Mouse (Mus musculus) urinary bladder, adult 2 months (tissue): Measurements from ENCODE around the gene Tank. TPM values are rescaled to one million over a fixed set of nuclear protein-coding genes. Genes with fewer than 3 reads are reported as not detected.
A peak's percentile ranks its signal among the peaks of the same experiment; 100 is the strongest.

Experiments
- DNase-seq: peaks from one replicate; pipeline ENCODE4 v3.0.0; 2022; ENCODE audit warnings: low spot score
- polyA plus RNA-seq: library from polyadenylated mRNA; depleted of rRNA; stranded (reverse); fragments of >200 nt; gene quantifications from 2 replicates; pipeline ENCODE4 v1.2.3, GENCODE M21; 2012; rRNA removed

The Tank gene
- polyA plus RNA-seq, 1 experiment, result 40.8 TPM

DNA sequence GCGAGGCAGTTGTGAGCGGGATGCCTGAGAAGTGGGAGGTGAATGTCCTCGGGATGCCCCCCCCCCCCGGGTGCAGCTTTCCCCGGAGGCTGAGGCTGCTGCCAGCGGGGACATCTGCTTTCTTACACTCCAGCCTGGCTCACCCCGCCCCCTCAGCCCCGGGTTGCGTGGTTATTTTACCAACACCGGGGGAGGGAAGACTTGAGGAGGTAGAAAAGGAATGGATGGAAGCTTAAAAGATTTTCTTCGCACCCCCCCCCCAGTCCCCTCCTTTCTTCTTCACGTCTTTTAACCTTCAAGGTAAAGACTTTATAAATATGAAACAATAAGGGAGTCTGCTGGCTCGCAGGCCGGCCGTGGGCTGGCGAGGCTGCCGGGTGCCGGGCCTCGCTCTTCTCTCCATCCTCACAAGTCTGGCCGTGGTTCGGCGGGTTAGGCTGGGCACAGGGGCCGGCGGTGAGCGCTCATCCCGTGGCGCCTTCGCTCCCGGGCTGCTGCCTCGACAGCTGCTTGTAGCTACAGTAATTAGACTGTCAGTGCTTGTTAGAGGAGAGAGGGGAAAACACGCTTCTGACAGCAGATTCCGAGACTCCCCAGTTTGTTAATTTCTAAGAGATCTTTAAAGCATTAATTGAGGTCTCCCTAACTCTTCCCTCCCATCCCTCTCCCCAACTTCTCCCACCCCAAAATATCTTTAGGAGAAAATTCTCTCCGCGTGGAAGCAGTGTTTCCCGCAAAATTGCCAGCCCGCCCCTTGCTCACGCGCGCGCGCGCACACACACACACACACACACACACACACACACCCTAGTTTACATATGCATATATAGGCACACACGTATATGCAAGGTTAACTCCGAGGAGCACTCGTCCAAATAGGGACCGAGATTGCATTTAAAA lies 77.2 kb downstream of the Tank start:
- DNase-seq, result peak; percentile 22

DNA sequence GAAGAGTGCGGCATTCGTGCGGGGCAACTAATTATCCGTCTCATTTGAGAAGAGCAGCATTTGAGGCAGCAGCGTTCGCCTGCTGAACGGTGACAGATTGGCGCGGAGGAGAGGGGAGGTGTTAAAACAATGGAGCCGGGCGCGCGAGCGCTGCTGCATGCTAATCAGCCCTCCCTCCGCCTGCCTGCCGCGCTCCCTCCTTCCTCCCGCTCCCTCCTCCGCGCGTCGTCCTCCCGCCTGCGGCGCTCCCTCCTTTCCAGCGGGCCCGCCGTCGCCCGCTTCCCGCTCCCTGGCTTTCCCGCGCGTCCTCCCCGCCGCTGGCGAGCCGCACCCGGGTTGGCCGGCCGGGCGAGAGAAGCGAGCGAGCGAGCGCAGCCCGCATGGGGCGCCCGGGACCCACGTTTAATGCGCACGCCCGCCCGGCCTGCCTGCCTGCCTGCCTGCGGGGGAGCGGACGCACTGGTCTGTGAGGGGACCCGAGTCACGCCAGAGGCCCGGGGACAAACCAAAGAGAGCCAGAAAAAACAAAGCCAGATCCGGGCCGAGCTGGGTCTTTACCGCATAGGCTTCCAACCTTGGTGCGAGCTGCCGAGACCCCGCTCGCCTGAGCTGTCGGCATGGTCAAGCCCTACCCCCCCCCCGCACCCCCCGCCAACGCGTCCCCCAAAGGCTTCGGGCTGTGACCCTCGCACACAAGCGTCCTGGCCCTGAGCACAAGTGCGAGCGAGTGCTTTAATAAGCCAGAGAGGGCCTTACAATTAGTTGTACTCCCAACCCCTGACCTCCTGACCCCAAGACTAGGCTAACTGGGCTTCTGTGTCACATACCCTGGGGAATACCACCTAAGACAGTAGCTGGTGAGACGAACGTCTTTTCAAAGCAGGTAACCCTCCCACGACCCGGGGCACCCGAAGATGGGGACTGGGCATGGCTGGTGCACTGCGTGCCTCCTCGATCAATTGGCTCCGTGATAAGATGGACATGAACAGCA lies 78.3 kb downstream of the Tank start:
- DNase-seq, result peak; percentile 45

DNA sequence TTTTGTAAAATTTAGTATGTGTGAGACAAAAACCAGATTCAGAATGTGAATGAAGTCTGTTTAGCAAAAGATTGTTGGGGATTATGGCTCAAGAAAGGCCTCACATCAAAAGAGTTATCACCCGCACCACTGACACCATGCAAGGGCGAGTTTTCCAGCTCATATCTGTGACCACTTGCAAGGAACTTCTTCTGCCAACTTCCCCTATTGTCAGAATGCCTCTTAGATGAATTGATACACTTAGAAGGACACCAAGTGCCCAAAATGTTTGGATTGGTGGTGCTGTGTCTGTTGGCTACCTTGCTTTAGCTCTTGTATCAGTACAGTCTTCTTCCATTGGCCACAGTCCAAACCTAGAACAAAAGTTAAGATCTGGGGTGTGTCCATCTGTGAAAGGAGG lies 80.9 kb downstream of the Tank start:
- DNase-seq, result no peak

DNA sequence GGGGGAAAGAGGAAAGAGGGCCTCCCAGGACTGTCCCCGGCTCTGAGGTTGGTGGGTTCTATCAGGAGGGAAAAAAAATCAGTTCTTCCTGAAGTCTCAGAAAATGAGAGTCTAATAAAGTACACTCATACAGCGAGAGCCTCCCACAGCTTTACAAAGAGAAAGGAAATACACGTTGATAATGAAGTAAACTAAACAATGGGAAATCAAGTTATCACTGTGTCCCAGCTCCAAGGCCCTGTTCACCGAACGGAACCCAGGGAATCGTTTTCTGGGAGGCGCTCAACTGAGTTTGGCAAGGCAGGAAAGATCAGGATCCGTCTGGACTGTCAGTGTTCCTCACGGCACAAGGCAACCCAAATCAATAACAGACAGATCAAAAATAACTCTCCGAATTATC lies 84.4 kb downstream of the Tank start:
- no peak for DNase-seq

DNA sequence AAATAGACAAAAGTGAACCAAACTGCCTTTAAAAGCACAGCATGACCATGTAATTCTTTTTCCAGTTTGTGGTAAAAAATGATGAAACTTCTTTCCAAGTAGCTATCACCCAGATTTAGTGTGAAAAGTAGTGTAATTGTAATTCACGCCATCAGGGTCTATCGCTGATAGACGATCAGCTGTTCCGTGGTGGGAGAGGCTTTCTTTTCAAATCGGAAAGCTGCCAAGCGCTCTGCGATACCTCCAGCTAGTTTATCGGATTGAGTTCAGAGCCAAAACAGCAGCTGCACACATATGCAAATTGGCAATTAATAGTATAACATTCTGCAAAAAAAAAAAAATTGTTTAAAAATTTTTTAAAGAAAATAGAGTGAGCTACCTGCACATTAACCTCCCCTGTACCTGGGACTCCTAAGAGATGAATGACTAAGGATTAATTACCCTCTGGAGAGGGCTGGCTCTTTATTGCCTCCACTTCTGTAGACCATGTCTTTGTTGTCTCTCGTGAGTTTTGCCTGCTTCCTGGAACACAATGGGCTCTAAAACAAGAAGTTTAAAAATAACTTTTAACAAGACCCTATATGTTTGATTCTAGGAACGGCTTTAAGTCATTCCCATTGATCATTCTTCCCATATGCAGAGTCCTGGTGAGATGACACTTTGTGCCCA lies 85.3 kb downstream of the Tank start:
- DNase-seq, result no peak

DNA sequence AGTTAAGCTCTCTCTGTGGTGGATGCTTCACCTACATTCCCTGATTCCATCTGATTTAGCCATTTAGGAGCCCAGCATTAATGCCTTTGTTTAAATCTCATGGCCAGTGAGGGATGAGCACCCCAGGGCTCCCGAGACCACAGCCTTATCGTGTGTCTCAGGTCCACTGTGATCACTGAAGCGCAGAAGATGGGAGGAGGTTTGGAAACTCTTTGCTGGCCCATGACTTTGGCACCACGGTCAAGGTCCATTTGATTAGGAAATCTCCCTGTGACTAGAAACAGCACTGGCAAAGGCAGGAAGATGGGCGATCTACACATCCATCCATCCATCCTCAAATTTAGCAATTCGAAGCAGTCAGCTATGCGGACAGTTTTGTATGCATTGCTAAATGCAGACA lies 89.0 kb downstream of the Tank start:
- no peak for DNase-seq

DNA sequence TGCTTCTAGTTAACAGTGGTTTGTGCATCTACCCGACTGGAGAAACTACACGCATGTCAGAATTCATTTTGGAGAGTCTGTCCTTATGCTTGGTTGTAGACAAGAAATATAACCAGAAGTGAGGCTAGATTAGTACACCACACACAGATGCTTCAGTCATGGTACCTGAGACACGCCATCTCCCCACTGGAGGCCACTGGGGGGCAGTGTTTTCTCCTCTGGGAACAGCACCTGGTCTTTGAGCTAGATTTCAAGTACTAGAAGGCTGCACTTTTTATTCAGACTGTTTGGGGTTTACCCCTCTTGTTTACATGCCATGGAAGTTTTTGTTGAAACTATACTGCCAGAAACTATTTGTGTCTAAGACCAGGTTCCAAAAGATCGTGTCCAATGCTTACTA lies 89.9 kb downstream of the Tank start:
- no peak for DNase-seq

DNA sequence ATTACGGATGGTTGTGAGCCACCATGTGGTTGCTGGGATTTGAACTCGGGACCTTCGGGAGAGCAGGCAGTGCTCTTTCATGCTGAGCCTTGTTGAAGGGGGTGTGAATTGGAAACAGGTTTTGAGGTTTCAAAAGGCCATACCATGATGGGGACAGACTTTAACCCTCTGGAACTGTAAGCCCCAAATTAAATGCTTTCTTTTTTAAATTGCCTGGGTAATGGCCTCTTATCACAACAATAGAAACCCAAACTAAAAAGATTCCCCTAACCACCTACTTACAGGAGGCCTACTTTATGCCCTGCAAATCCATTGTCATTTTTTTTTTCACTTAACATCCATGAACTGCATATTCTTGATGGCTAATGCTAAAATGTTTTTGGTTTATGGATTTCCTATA lies 96.2 kb downstream of the Tank start:
- no peak for DNase-seq

DNA sequence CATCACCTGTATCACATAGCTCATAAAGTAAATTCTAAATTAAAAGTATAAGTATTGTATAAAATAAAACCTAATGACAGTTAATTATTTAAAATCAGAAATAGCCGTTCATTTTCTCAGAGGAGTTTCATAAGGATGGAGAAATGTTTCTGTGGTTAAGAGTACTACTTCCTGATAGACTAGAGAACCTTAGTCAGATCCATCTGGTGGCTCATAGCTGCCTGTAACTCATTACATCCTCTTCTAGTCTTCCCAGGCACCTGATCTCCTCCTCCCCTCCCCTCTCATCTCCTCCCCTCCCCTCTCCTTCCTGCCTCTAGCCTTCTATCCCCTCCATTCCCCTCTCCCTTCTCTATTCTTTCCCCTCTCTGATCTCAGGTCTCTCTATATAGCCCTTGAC lies 103.2 kb downstream of the Tank start:
- DNase-seq, result no peak

DNA sequence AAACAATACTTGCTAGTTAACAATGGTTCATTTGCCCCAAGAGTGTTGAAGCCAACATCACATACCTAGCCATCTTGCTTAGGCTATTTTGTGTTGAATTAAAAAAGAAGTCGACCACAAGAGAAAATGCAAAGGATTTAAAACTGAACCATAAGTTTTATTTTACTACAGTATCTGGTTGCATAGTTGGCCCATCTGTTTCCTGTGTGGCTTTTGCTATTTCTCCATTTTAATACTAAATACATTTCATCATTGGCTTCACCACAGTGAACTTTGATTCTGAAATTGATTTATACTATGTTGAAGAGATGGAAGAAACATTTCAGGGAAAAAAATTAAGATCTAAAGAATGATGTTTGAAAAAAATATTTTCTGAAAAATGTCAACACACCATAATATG lies 108.1 kb downstream of the Tank start:
- no peak for DNase-seq

DNA sequence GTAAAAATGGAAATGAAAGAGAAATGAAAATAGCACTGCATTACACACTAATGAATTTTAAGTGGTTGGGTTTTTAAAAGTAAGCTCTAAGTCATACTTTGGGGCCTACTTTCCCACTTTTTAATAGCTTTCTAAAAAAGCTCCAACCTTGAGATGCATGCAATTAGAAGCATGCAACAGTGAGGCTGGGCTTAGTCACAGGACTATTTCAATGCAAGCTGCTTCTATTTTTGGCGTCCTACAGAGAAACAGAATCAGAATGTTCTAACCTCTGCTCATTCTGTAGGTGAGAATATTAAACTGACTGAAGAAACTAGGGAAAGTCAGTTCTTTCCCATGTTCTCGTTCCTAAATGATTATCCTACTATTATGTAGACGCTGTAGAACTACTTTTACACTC lies 110.7 kb downstream of the Tank start:
- no peak for DNase-seq

Other genes with a start within 250 kb of the Tank start
- gene Psmd14, start 133.1 kb downstream of the Tank start, polyA plus RNA-seq, result 54.5 and 54.6 TPM in 2 replicates
- gene Tbr1, start 224.3 kb downstream of the Tank start, polyA plus RNA-seq, result 0.03 TPM in 1 of 2 replicates, not detected in the other